Mouse (Mus musculus): Measurements from ENCODE around the gene Tle6.
A peak's percentile ranks its signal among the peaks of the same experiment; 100 is the strongest.

Gene Tle6

GRCm38 (mm10) chr10:81600738-81601203 is at the start of gene Tle6:
Gene Tle6, minus strand, starts transcription at chr10:81601073.
- DNase-seq (ENCODE audit: low spot score): peak; percentile 98

GRCm38 (mm10) chr10:81648803-81649775 is 48.2 kb upstream of the Tle6 start, which contains the start of gene Gm10778:
Gene Gm10778, plus strand, starts transcription at chr10:81649059.
- DNase-seq (ENCODE audit: low spot score): peak; percentile 90

GRCm38 (mm10) chr10:81646015-81646555 is 45.2 kb upstream of the Tle6 start:
- peak; percentile 41 for DNase-seq (ENCODE audit: low spot score)

- DNase-seq (ENCODE audit: low spot score): no peak
Observed at GRCm38 (mm10) chr10:81645391-81645790, 44.5 kb upstream of the Tle6 start.

GRCm38 (mm10) chr10:81644716-81645115 is 43.8 kb upstream of the Tle6 start:
- DNase-seq (ENCODE audit: low spot score): peak; percentile 37

GRCm38 (mm10) chr10:81644162-81644561 is 43.3 kb upstream of the Tle6 start:
- DNase-seq (ENCODE audit: low spot score): no peak

- peak; percentile 96 for DNase-seq (ENCODE audit: low spot score)
Observed at GRCm38 (mm10) chr10:81643449-81644055, 42.7 kb upstream of the Tle6 start.

- DNase-seq (ENCODE audit: low spot score): no peak
Observed at GRCm38 (mm10) chr10:81642648-81643448, 42.0 kb upstream of the Tle6 start.

GRCm38 (mm10) chr10:81641978-81642647 is 41.2 kb upstream of the Tle6 start:
- peak; percentile 64 for DNase-seq (ENCODE audit: low spot score)

- peak; percentile 31 for DNase-seq (ENCODE audit: low spot score)
Observed at GRCm38 (mm10) chr10:81641566-81641965, 40.7 kb upstream of the Tle6 start.

- peak; percentile 51 for DNase-seq (ENCODE audit: low spot score)
Observed at GRCm38 (mm10) chr10:81640825-81641224, 40.0 kb upstream of the Tle6 start.

GRCm38 (mm10) chr10:81638101-81638500 is 37.2 kb upstream of the Tle6 start:
- no peak for DNase-seq (ENCODE audit: low spot score)

GRCm38 (mm10) chr10:81636338-81636737 is 35.5 kb upstream of the Tle6 start:
- DNase-seq (ENCODE audit: low spot score): no peak

GRCm38 (mm10) chr10:81633253-81634099 is 32.6 kb upstream of the Tle6 start:
- DNase-seq (ENCODE audit: low spot score): peak; percentile 94

GRCm38 (mm10) chr10:81628390-81628789 is 27.5 kb upstream of the Tle6 start, which contains the start of gene Ankrd24:
Gene Ankrd24, plus strand, starts transcription at chr10:81628540.
- no peak for DNase-seq (ENCODE audit: low spot score)

GRCm38 (mm10) chr10:81627836-81628220 is 27.0 kb upstream of the Tle6 start:
- DNase-seq (ENCODE audit: low spot score): peak; percentile 77

GRCm38 (mm10) chr10:81626994-81627835 is 26.3 kb upstream of the Tle6 start, which contains the start of gene Sirt6:
Gene Sirt6, minus strand, starts transcription at chr10:81627797.
- DNase-seq (ENCODE audit: low spot score): peak; percentile 90

- peak; percentile 66 for DNase-seq (ENCODE audit: low spot score)
Observed at GRCm38 (mm10) chr10:81626101-81626993, 25.5 kb upstream of the Tle6 start.
